Mouse (Mus musculus) small intestine, adult 2 months (tissue): ENCODE measurements at regions not wholly inside any gene's neighbourhood (a gene's known extent, or its start where the extent isn't known, plus 50 kb on each side); places are given as distances from the start of the nearest gene placed in this dataset.

Experiments used
- CTCF ChIP-seq: fragments of 200-500 bp; IDR thresholded peaks from 2 replicates; pipeline ENCODE4 v1.5.1; 2012; ENCODE audit warnings: low read depth, mild to moderate bottlenecking, control low read depth, inconsistent platforms, low read length, moderate library complexity, mixed read lengths; ENCODE audit not compliant: insufficient replicate concordance, insufficient read length; ENCODE audit errors: extremely low read depth
- POLR2A ChIP-seq: fragments of 200-500 bp; IDR thresholded peaks from 2 replicates; pipeline ENCODE4 v1.6.1; 2012; ENCODE audit warnings: low read depth, mild to moderate bottlenecking, control low read depth, inconsistent platforms, low read length, moderate library complexity

GRCm38 (mm10) chr5:4355609-4356224 lies 163.6 kb downstream of the Mterf1b start:
- TF ChIP-seq CTCF (no peak), POLR2A (no peak)
